ENCODE assay signal across 8 mouse cellular contexts in the genomic region with DNA sequence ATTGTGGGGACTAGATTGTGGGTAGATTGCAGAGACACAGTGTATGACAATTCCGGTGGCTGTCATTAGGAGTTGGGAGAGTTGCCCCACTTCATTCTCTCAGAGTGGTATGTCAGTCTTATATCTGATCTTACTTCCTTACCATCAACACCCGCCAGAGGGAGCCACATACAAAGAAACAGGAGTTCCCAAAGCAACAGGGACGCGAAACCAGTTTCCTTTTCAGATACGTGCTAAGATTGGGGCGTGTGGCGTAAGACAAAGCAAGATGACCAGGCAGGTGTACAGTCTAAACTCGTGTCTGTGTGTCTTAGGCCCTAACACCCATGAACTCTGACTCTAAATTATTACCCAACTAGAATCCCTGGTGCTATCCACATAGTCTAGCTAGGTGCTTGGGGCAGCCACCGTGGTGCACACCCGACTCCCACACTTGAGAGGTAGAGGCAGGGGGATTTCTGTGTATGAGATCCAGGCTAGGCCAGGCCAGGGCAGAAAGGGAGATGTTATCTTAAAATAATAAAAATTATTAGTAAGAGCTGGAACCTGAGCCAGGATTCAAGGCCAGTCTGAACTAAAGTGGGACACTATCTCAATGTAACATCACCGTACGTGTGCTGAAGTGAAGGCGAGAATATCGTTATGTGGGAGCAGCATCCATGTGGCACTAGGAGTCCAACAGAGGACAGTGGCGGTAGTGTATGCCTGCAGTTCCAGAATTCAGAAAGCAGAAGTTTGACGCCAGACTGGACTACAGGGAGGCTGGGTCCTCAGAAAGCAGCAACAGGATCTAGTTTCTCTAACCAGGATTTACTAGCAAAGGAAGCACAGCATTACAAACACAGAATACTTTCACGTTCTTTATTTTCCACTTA. TPM values are rescaled to one million over a fixed set of nuclear protein-coding genes. Genes with fewer than 3 reads are reported as not detected.
A peak's percentile ranks its signal among the peaks of the same experiment; 100 is the strongest.
DNase-seq lines count a peak whose midpoint lies in the region; ATAC-seq and TF ChIP-seq lines count a peak whose summit lies in the region.

No protein-coding gene starts in this region.

- peaks cover 12% of the 10 kb centered on the region for H3K4me1 ChIP-seq in embryonic fibroblast, embryonic 13.5 days (ENCODE audit: control insufficient read depth, insufficient read depth, low read length)
- H3K4me1 ChIP-seq in limb, embryonic 14.5 days (ENCODE audit: control insufficient read depth, insufficient read depth, low read length), result peaks cover 31% of the 10 kb centered on the region
- peaks cover 15% of the 10 kb centered on the region for H3K4me1 ChIP-seq in midbrain, postnatal 0 days (ENCODE audit: insufficient read depth, low read length)

- H3K36me3 ChIP-seq in limb, embryonic 14.5 days (ENCODE audit: control insufficient read depth, insufficient read depth, low read length), result peaks cover 41% of the 10 kb centered on the region
- peaks cover 22% of the 10 kb centered on the region for H3K36me3 ChIP-seq in midbrain, postnatal 0 days (ENCODE audit: insufficient read depth, low read length)

- no peaks in the 10 kb centered on the region for H3K9me3 ChIP-seq in limb, embryonic 14.5 days (ENCODE audit: control insufficient read depth, low read length)
- no peaks in the 10 kb centered on the region for H3K9me3 ChIP-seq in midbrain, postnatal 0 days (ENCODE audit: low read length)

- TF ChIP-seq POLR2A in embryonic fibroblast, embryonic 13.5 days (IDR thresholded peaks at IDR 0.05; ENCODE audit: low read depth, low read length), result no peak
- no peak for TF ChIP-seq POLR2A in limb, embryonic 14.5 days (IDR thresholded peaks at IDR 0.05; ENCODE audit: borderline replicate concordance, extremely low read depth, insufficient read depth, insufficient read length)

- TF ChIP-seq CTCF in embryonic fibroblast, embryonic 13.5 days (IDR thresholded peaks at IDR 0.05; ENCODE audit: borderline replicate concordance, insufficient read depth, low read length), result 0 out of 2 replicates have a peak, but pooled peaks have one; percentile 1
- peak; percentile 95 for TF ChIP-seq CTCF in midbrain, postnatal 0 days (IDR thresholded peaks at IDR 0.05)

- peak overlapping the region; percentile 49 for H3K27ac ChIP-seq in embryonic fibroblast, embryonic 13.5 days (ENCODE audit: insufficient read depth, low read length)
- H3K27ac ChIP-seq in limb, embryonic 14.5 days (replicated peaks; ENCODE audit: low read depth, low read length), result peak overlapping the region; percentile 80
- peak overlapping the region; percentile 85 for H3K27ac ChIP-seq in midbrain, postnatal 0 days (ENCODE audit: low read depth, low read length)

- H3K9ac ChIP-seq in limb, embryonic 14.5 days (ENCODE audit: low read depth, low read length, severe bottlenecking), result no peak overlapping the region
- no peak overlapping the region; the same call in 1 of the 2 replicates for H3K9ac ChIP-seq in midbrain, postnatal 0 days (replicated peaks; ENCODE audit: low read length, poor library complexity, severe bottlenecking)

- 50% methylated on average over 17 of the region's 17 CpGs for WGBS in limb, embryonic 14.5 days
- WGBS in midbrain, postnatal 0 days, result 32% methylated on average over 17 of the region's 17 CpGs

- peak overlapping the region; percentile 5 for H3K4me2 ChIP-seq in limb, embryonic 14.5 days (replicated peaks; ENCODE audit: low read depth, low read length, severe bottlenecking)
- H3K4me2 ChIP-seq in midbrain, postnatal 0 days (ENCODE audit: low read depth, low read length, poor library complexity, severe bottlenecking), result 0 out of 2 replicates have a peak overlapping the region, but pooled peaks have one; percentile 9

- no peak overlapping the region for H3K4me3 ChIP-seq in embryonic fibroblast, embryonic 13.5 days (ENCODE audit: insufficient read depth, low read length)
- H3K4me3 ChIP-seq in limb, embryonic 14.5 days (replicated peaks; ENCODE audit: low read length), result no peak overlapping the region
- no peak overlapping the region for H3K4me3 ChIP-seq in midbrain, postnatal 0 days (ENCODE audit: low read depth, low read length)

- H3K27me3 ChIP-seq in limb, embryonic 14.5 days (ENCODE audit: control insufficient read depth, insufficient read depth, low read length), result no peaks in the 10 kb centered on the region
- no peaks in the 10 kb centered on the region for H3K27me3 ChIP-seq in midbrain, postnatal 0 days (ENCODE audit: insufficient read depth, low read length)

- DNase-seq in B cell, adult 2 months, result peak; percentile 90 to 94
- DNase-seq in brain, adult 2 months (ENCODE audit: low read depth, low spot score), result peak; percentile 93
- DNase-seq in heart, adult 9 months (ENCODE audit: low spot score in 2 of 2), result peak; percentile 72 to 87
- DNase-seq in kidney, adult 9 months, result peak; percentile 93
- DNase-seq in limb, embryonic 14.5 days (ENCODE audit: low spot score), result peak; percentile 88
- DNase-seq in midbrain, postnatal 0 days (ENCODE audit: low spot score), result peak; percentile 95
- DNase-seq in spleen, postnatal 10 days (ENCODE audit: low spot score in 2 of 2), result peak; percentile 81 to 92

- ATAC-seq in limb, embryonic 14.5 days (ENCODE audit: low FRiP score, low read depth), result no peak
- peak; percentile 12 for ATAC-seq in midbrain, postnatal 0 days (ENCODE audit: low FRiP score)

RNA-seq across cellular contexts. Expression of a gene that starts 5.1 kb away (rescaled TPM):
- polyA plus RNA-seq in embryonic fibroblast, embryonic 13.5 days (2011; ENCODE audit: insufficient read length, low read depth, missing spikeins), result 15.4 and 19.1 TPM in 2 replicates
- 49.1 and 77.0 TPM in 2 replicates for polyA plus RNA-seq in limb, embryonic 14.5 days (2012; rRNA removed)
- 24.1 and 27.1 TPM in 2 replicates for polyA plus RNA-seq in limb, embryonic 14.5 days (2014; fragmentation: Nextera tagmentation; extraction: Ambion mirVana)
- total RNA-seq in midbrain, postnatal 0 days (2014; rRNA removed), result 26.0 and 29.6 TPM in 2 replicates
- 15.9 and 16.4 TPM in 2 replicates for polyA plus RNA-seq in midbrain, postnatal 0 days (2015; fragmentation: Nextera tagmentation; extraction: Ambion mirVana)

RNA-seq across cellular contexts. Expression of a gene that starts 29.2 kb away (rescaled TPM):
- 80.7 and 84.3 TPM in 2 replicates for polyA plus RNA-seq in embryonic fibroblast, embryonic 13.5 days (2011; ENCODE audit: insufficient read length, low read depth, missing spikeins)
- polyA plus RNA-seq in limb, embryonic 14.5 days (2012; rRNA removed), result 35.2 and 40.5 TPM in 2 replicates
- 14.6 and 15.2 TPM in 2 replicates for polyA plus RNA-seq in limb, embryonic 14.5 days (2014; fragmentation: Nextera tagmentation; extraction: Ambion mirVana)
- 63.1 and 65.3 TPM in 2 replicates for total RNA-seq in midbrain, postnatal 0 days (2014; rRNA removed)
- polyA plus RNA-seq in midbrain, postnatal 0 days (2015; fragmentation: Nextera tagmentation; extraction: Ambion mirVana), result 13.5 and 14.9 TPM in 2 replicates

RNA-seq across cellular contexts. Expression of a gene that starts 40.4 kb away (rescaled TPM):
- polyA plus RNA-seq in embryonic fibroblast, embryonic 13.5 days (2011; ENCODE audit: insufficient read length, low read depth, missing spikeins), result 113 and 146 TPM in 2 replicates
- 96.6 and 97.6 TPM in 2 replicates for polyA plus RNA-seq in limb, embryonic 14.5 days (2012; rRNA removed)
- polyA plus RNA-seq in limb, embryonic 14.5 days (2014; fragmentation: Nextera tagmentation; extraction: Ambion mirVana), result 107 and 122 TPM in 2 replicates
- 80.8 and 101 TPM in 2 replicates for total RNA-seq in midbrain, postnatal 0 days (2014; rRNA removed)
- polyA plus RNA-seq in midbrain, postnatal 0 days (2015; fragmentation: Nextera tagmentation; extraction: Ambion mirVana), result 78.0 and 87.2 TPM in 2 replicates
